Mouse (Mus musculus): ENCODE data around the gene Hoxc4.

DNA sequence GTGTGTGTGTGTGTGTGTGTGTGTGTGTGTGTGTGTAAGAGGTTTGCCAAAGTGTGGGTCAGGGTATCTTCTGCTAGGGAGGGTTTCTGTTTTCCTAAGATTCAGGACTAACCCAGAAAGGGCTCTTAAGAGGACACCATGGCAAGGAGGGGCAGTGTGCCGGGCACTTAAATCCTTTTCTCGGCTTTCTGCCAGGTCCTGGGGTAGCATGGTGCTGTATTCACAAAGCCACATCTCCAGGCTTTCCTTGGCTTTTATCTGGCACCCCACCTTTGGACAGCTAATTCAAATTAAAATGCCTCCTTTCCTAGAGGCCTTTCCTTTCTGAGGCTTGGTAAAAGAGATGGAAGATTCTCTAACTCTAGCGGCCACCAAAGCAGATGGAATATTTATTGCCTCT is 20.9 kb downstream of the Hoxc4 start:
- TF ChIP-seq POLR2A (IDR thresholded peaks at IDR 0.05; ENCODE audit: insufficient read depth, low read length) (no peak), CTCF (IDR thresholded peaks at IDR 0.05; ENCODE audit: low read depth, low read length) (no peak), EP300 (IDR thresholded peaks at IDR 0.05; ENCODE audit: insufficient read depth, low read depth, low read length) (no peak)
